Mouse (Mus musculus): ENCODE results near the gene Anxa6.

DNA sequence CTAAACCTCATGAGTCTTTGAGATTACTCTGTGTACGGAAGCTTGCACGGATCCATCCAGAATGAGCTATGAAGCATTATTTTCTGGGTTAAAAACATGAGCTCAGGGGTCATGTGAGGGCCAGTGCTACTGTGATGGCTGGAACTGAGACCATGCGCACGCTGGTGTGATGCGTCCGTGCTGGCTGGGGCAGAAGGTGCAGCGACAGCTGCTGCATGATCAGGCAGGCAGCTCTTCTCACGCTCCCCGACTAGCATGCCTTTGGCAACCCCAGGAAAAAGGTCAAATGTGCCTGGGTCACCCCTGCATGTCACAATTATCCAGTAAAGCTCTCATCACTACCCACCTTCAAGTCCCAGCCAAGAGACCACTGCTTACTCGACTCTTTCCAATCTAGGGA is 39.9 kb upstream of the Anxa6 start:
- TF ChIP-seq NELFE (IDR thresholded peaks at IDR 0.05; ENCODE audit: low read depth, low read length) (no peak), GATA1 (IDR thresholded peaks at IDR 0.05; ENCODE audit: low read depth, low read length) (no peak), EP300 (IDR thresholded peaks at IDR 0.05; ENCODE audit: low read depth in 1 of 2, low read length in 2 of 2) (no peak), MXI1 (IDR thresholded peaks at IDR 0.05; ENCODE audit: low read depth, low read length) (no peak), CHD2 (IDR thresholded peaks at IDR 0.05; ENCODE audit: low read length) (no peak), MAX (IDR thresholded peaks at IDR 0.05; ENCODE audit: low read length) (no peak), TAL1 (IDR thresholded peaks at IDR 0.05; ENCODE audit: low read length) (no peak)
